Mouse (Mus musculus) common myeloid progenitor, adult 5-6 weeks (primary cell): ENCODE measurements around the gene Slc9a3r2. TPM values are rescaled to one million over a fixed set of nuclear protein-coding genes. Genes with fewer than 3 reads are reported as not detected.
"Not testable (repeated sequence)": the region's sequence is repeated elsewhere in the genome, so short reads cannot be mapped to it uniquely, and the experiment has no call there.

Source experiments
- ATAC-seq: replicated peaks from 2 replicates; pipeline ENCODE4 v1.8.0; 2016; ENCODE audit warnings: low read depth, mild to moderate bottlenecking, moderate TSS enrichment, inconsistent platforms; ENCODE audit not compliant: poor library complexity, severe bottlenecking
- total RNA-seq: library from RNA; stranded (forward); fragments of 200-1000, 187-1606 nt; gene quantifications from 2 replicates; pipeline ENCODE4 v1.2.3, GENCODE M21; 2017

Slc9a3r2 gene
- total RNA-seq, 1 experiment from 2014 or later = 1.4 TPM

GRCm38 (mm10) chr17:24669214-24669544 is 19.1 kb upstream of the Slc9a3r2 start:
- ATAC-seq = not testable (repeated sequence)

GRCm38 (mm10) chr17:24667416-24667815 is 17.3 kb upstream of the Slc9a3r2 start:
- peak; percentile 53 for ATAC-seq

GRCm38 (mm10) chr17:24667011-24667410 is 16.9 kb upstream of the Slc9a3r2 start:
- not testable (repeated sequence) for ATAC-seq

GRCm38 (mm10) chr17:24658017-24658758 is 8.1 kb upstream of the Slc9a3r2 start, which contains the start of gene Npw:
TSS of gene Npw (minus strand) at chr17:24658457.
- peak; percentile 66 for ATAC-seq

- no peak for ATAC-seq
These were observed 4.8 kb upstream of the Slc9a3r2 start for GRCm38 (mm10) chr17:24654969-24655368.

GRCm38 (mm10) chr17:24653967-24654710 is 4.0 kb upstream of the Slc9a3r2 start:
- ATAC-seq = peak; percentile 78

- no peak for ATAC-seq
These were observed 1.7 kb upstream of the Slc9a3r2 start for GRCm38 (mm10) chr17:24651835-24652234.

GRCm38 (mm10) chr17:24650766-24651165 is 639 bp upstream of the Slc9a3r2 start:
- no peak for ATAC-seq

GRCm38 (mm10) chr17:24649581-24650069 is 502 bp downstream of the Slc9a3r2 start:
- peak; percentile 16; the same call in 1 of the 2 replicates for ATAC-seq

GRCm38 (mm10) chr17:24648731-24649377 is 1.3 kb downstream of the Slc9a3r2 start:
- no peak for ATAC-seq

GRCm38 (mm10) chr17:24647493-24647892 is 2.6 kb downstream of the Slc9a3r2 start:
- no peak for ATAC-seq

GRCm38 (mm10) chr17:24646381-24646780 is 3.7 kb downstream of the Slc9a3r2 start:
- no peak for ATAC-seq

- ATAC-seq = no peak
These were observed 4.2 kb downstream of the Slc9a3r2 start for GRCm38 (mm10) chr17:24645916-24646315.

- no peak for ATAC-seq
These were observed 5.0 kb downstream of the Slc9a3r2 start for GRCm38 (mm10) chr17:24644875-24645721.

GRCm38 (mm10) chr17:24644030-24644715 is 6.0 kb downstream of the Slc9a3r2 start:
- ATAC-seq = no peak

GRCm38 (mm10) chr17:24642791-24643343 is 7.3 kb downstream of the Slc9a3r2 start:
- ATAC-seq = no peak

GRCm38 (mm10) chr17:24641944-24642343 is 8.2 kb downstream of the Slc9a3r2 start:
- no peak for ATAC-seq

GRCm38 (mm10) chr17:24640581-24640980 is 9.5 kb downstream of the Slc9a3r2 start:
- no peak for ATAC-seq

- ATAC-seq = no peak
These were observed 10.0 kb downstream of the Slc9a3r2 start for GRCm38 (mm10) chr17:24640119-24640518.
